Mouse (Mus musculus) heart, adult 2 months (tissue): ENCODE measurements around the gene Wnt2b.

ENCODE experiments used
- CTCF ChIP-seq: fragments of 200-600 bp; IDR thresholded peaks from 2 replicates; pipeline ENCODE4 v1.8.1; 2022; ENCODE audit warnings: antibody characterized with exemption, mild to moderate bottlenecking, moderate library complexity
- EP300 ChIP-seq: fragments of 200-500 bp; IDR thresholded peaks from 2 replicates; pipeline ENCODE4 v1.6.1; 2011; ENCODE audit warnings: low read depth, low read length, control low read depth; ENCODE audit not compliant: insufficient read depth
- POLR2A ChIP-seq: fragments of 200-500 bp; IDR thresholded peaks from 2 replicates; pipeline ENCODE4 v1.6.1; 2011; ENCODE audit warnings: mild to moderate bottlenecking, low read depth, low read length, control low read depth; ENCODE audit not compliant: insufficient read depth

DNA sequence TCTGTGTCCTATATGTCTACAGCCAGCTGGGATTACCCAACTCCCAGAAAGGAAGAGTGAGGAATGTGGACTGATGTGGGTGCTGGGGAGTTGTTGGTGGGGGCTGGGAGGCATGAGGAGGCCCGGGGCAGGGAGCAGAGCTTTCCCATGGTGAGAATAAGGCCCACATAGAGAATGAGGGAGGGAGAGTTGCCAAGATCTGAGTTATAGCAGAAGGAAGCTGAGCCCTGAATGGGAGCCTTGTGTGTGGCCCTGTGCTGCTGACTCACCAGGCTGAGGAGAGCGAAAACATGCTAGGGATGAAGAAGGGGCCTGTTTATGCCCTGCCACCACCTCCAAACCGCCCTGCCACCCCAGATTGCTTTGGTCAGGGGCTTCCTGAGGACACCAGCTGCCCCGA is 32.1 kb upstream of the Wnt2b start:
- TF ChIP-seq CTCF (no peak), POLR2A (no peak), EP300 (no peak)
